Mouse (Mus musculus) heart, postnatal 14 days (tissue): ENCODE results near the gene Olfr1109. TPM values are rescaled to one million over a fixed set of nuclear protein-coding genes. Genes with fewer than 3 reads are reported as not detected.

Source experiments
- DNase-seq, 2 experiments: peaks; one replicate each; pipeline ENCODE4 v3.0.0; 2021 to 2022
- intact Hi-C: fragments of 180-260 bp; cut with DNase I; formaldehyde crosslinking; loops from one replicate; pipeline ENCODE4 v1.15.1; 2025
- long read RNA-seq, 2 experiments: library from polyadenylated mRNA; stranded (forward); transcript quantifications; one replicate each; pipeline ENCODE4 v2.0.0; 2021
- total RNA-seq, 2 experiments: library from RNA; stranded (reverse); gene quantifications; 2 replicates each; pipeline ENCODE4 v1.2.3; 2021

Gene Olfr1109
- not detected for total RNA-seq
- long read RNA-seq, experiment 1: 0 reads
- long read RNA-seq, experiment 2: 0 reads

DNA sequence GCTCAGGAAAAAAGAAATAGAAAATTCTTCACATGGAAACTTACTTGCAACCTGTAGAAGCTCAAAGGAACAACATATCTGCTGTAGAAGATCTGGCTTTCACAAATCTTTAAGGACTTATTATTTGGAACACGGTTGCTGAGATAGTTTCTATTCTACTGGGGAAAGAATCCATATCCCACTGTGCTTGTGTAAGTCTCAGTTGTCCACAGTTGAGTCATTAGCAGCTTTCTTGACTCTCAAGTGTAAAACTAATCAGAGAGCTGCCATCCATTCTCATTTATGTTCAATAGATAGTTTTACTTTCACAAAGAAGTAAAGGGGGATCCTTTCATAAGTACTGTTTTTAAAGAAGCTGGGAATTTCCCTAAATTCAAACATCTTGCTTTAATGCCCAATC, at the start of gene Olfr1109:
Olfr1109 (minus strand) TSS at position 101 of the 400 bp plus-strand sequence.
- DNase-seq: no peak
- intact Hi-C loops: no loop called here

DNA sequence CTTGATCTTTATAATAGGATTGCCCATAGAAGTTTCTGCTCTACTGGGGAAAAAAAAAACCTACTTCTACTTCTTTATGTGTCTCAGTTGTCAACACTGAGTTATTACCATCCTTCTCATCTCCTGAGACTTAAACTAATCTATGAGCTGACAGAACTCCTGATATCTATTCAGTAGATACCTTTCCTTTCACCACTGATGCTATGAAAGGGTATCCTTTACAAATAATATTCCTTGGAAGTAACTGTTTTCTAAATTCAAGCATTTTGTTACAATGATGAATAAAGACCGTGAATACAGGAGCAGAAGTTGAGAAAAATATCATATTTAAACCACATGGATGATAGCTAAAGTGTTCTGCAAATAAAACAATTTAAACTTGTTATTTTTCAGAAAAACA, 44.4 kb upstream of the Olfr1109 start, which contains the start of gene Olfr1110:
Olfr1110 (minus strand) TSS at position 101 of the 400 bp plus-strand sequence.
- DNase-seq: no peak
- intact Hi-C loops: no loop called here

DNA sequence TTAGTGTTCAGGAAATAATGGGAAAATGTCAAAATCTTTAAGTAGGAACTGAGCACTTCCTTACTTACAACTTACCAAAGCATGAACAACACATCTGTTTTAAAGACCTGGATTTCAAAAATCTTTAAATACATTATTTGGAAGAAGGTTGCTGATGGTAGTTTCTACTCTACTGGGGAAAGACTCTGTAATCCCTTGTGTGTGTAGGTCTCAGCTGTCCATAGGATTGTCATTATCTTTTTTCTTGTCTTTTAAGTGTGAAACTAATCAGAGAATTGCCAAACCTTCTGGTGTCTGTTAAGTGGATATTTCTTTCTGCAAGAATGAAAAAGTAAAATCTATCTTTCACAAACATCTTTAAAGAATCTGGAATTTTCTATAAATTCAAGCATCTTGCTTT, 18.7 kb upstream of the Olfr1109 start, which contains the start of gene Olfr259:
Olfr259 (minus strand) TSS at position 101 of the 400 bp plus-strand sequence.
- intact Hi-C loops: no loop called here
- DNase-seq: no peak

DNA sequence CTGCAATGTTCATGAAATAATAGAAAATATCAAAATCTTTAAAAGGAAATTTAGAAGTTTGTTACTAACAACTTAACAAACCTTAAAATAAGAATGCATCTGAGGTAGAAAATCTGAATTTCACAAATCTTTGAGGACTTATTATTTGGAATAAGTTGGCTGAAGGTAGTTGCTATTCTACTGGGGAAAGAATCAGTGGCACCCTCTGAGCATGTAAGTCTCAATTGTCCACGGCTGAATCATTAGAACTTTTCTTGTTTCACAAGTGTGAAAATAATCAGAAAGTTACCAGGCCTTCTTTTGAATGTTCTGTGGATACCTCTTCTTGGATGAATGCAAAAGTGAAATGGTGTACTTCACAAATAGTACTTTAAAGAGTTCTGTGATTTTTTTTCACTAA, 20.1 kb downstream of the Olfr1109 start, which contains the start of gene Olfr1107:
Olfr1107 (minus strand) TSS at position 101 of the 400 bp plus-strand sequence.
- DNase-seq: no peak
- intact Hi-C loops: no loop called here

DNA sequence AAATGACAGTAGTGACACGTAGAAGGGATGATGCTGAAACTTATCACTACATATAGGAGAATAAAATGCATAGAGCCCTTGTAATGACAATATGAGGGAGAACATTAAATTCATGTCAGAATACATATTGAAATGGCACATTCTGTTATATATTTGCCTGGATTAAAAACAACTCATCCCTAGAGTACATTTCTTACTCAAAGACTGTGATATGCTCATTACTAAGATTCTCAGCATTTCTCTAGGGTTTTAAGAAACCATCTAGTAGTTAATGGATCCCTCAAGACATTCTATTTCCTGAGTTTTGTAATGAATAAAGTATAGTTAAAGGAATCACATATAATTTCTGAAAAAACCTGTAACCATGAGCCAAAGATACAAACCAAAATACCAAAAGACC, 43.6 kb downstream of the Olfr1109 start, which contains the start of gene Olfr1106:
Olfr1106 (minus strand) TSS at position 101 of the 400 bp plus-strand sequence.
- intact Hi-C loops: no loop called here

More for the DNA sequence above, 43.6 kb downstream of the Olfr1109 start, which contains the start of gene Olfr1106:
- no peak for DNase-seq

Other genes with a start within 250 kb of the Olfr1109 start
- gene Olfr1095, start 244.3 kb downstream of the Olfr1109 start, total RNA-seq: not detected
- gene Gm13723, start 221.2 kb downstream of the Olfr1109 start, total RNA-seq: not detected
- not detected for gene Olfr1097, start 203.8 kb downstream of the Olfr1109 start, total RNA-seq
- gene Olfr1098, start 171.5 kb downstream of the Olfr1109 start, total RNA-seq: not detected
- not detected for gene Olfr1099, start 135.3 kb downstream of the Olfr1109 start, total RNA-seq
- gene Olfr1100, start 116.1 kb downstream of the Olfr1109 start, total RNA-seq: not detected
- not detected for gene Olfr1101, start 104.8 kb downstream of the Olfr1109 start, total RNA-seq
- not detected for gene Olfr1102, start 97.6 kb downstream of the Olfr1109 start, total RNA-seq
- gene Olfr1104, start 68.9 kb downstream of the Olfr1109 start, total RNA-seq: not detected
- gene Olfr1105, start 59.5 kb downstream of the Olfr1109 start, total RNA-seq: not detected
- gene Olfr1106, start 43.7 kb downstream of the Olfr1109 start, total RNA-seq: not detected
- not detected for gene Olfr1107, start 20.2 kb downstream of the Olfr1109 start, total RNA-seq
- gene Olfr259, start 18.6 kb upstream of the Olfr1109 start, total RNA-seq: not detected
- gene Olfr1110, start 44.3 kb upstream of the Olfr1109 start, total RNA-seq: not detected
- not detected for gene Olfr1111, start 56.6 kb upstream of the Olfr1109 start, total RNA-seq
- gene Olfr1112, start 91.8 kb upstream of the Olfr1109 start, total RNA-seq: not detected
- not detected for gene Olfr1113, start 113.0 kb upstream of the Olfr1109 start, total RNA-seq
- not detected for gene Olfr1115, start 152.0 kb upstream of the Olfr1109 start, total RNA-seq
- not detected for gene Olfr1116, start 171.5 kb upstream of the Olfr1109 start, total RNA-seq
- gene Olfr1118, start 211.6 kb upstream of the Olfr1109 start, total RNA-seq: not detected